Mouse (Mus musculus) midbrain, embryonic 11.5 days (tissue): ENCODE measurements around the gene Sprr2e. TPM values are rescaled to one million over a fixed set of nuclear protein-coding genes. Genes with fewer than 3 reads are reported as not detected.

Source experiments
- ATAC-seq: fragments of 200-750 bp; cut with Nextera tagmentation; 2 replicates; pipeline ENCODE4 v1.8.0; 2017; ENCODE audit warnings: moderate TSS enrichment, moderate library complexity; ENCODE audit not compliant: low FRiP score
- DNase-seq: peaks from one replicate; pipeline ENCODE4 v3.0.0; 2015; ENCODE audit warnings: low spot score; ENCODE audit errors: missing footprints
- H3K27ac ChIP-seq: fragments of 300-500 bp; sonication (generic); 2 replicates; pipeline ENCODE4 v1.5.1; 2014; ENCODE audit warnings: low read depth, low read length
- H3K27me3 ChIP-seq: fragments of 300-500 bp; sonication (generic); 2 replicates; pipeline ENCODE4 v1.6.1; 2014; ENCODE audit warnings: mild to moderate bottlenecking, low read length, moderate library complexity, mixed read lengths; ENCODE audit not compliant: control insufficient read depth, insufficient read depth
- H3K36me3 ChIP-seq: fragments of 300-500 bp; sonication (generic); 2 replicates; pipeline ENCODE4 v1.6.1; 2014; ENCODE audit warnings: mild to moderate bottlenecking, low read length, moderate library complexity, mixed read lengths; ENCODE audit not compliant: control insufficient read depth, insufficient read depth
- H3K4me1 ChIP-seq: fragments of 300-500 bp; sonication (generic); 2 replicates; pipeline ENCODE4 v1.6.1; 2014; ENCODE audit warnings: low read length; ENCODE audit not compliant: control insufficient read depth, insufficient read depth
- H3K4me2 ChIP-seq: fragments of 300-500 bp; sonication (generic); 2 replicates; pipeline ENCODE4 v1.6.1; 2014; ENCODE audit warnings: mild to moderate bottlenecking, moderate library complexity
- H3K4me3 ChIP-seq: fragments of 300-500 bp; sonication (generic); 2 replicates; pipeline ENCODE4 v1.5.1; 2014; ENCODE audit warnings: low read depth, low read length
- H3K9ac ChIP-seq: fragments of 300-500 bp; sonication (generic); 2 replicates; pipeline ENCODE4 v1.6.1; 2014; ENCODE audit warnings: low read length
- H3K9me3 ChIP-seq: fragments of 300-500 bp; sonication (generic); 2 replicates; pipeline ENCODE4 v1.6.1; 2016; ENCODE audit warnings: low read length; ENCODE audit not compliant: control insufficient read depth
- WGBS: fragments of 180-500 bp; shearing (Covaris S2); extraction: QIAGEN DNeasy Blood & Tissue Kit; methylation state at CpG from one replicate; pipeline ENCODE4 v1.1.7; 2014; 5-methylcytosine and 5-hydroxymethylcytosine counted together
- polyA plus RNA-seq: library from polyadenylated mRNA; unstranded; fragments of >200 nt; fragmentation: Nextera tagmentation; extraction: Ambion mirVana; gene quantifications from 2 replicates; pipeline ENCODE4 v1.2.1, GENCODE M21; 2014

Gene Sprr2e
- polyA plus RNA-seq, 1 experiment from 2014 or later: not detected

- Histone ChIP-seq H3K9ac (no peak overlapping the region), H3K9me3 (no peaks in the 10 kb centered on the region), H3K36me3 (no peaks in the 10 kb centered on the region), H3K4me1 (no peaks in the 10 kb centered on the region), H3K4me3 (no peak overlapping the region), H3K4me2 (no peak overlapping the region), H3K27me3 (no peaks in the 10 kb centered on the region), H3K27ac (no peak overlapping the region)
- ATAC-seq: no peak
- DNase-seq: no peak
- 48% methylated on average over 1 of the region's 1 CpGs for WGBS
Measured at GRCm38 (mm10) chr3:92394301-92394700, 42.4 kb downstream of the Sprr2e start.

Other genes with a start within 250 kb of the Sprr2e start
- not detected in 2 replicates for gene Prr9, start 228.2 kb upstream of the Sprr2e start, polyA plus RNA-seq
- gene Lelp1, start 209.4 kb upstream of the Sprr2e start, polyA plus RNA-seq: not detected in 2 replicates
- not detected in 2 replicates for gene Sprr2a1, start 136.3 kb upstream of the Sprr2e start, polyA plus RNA-seq
- gene Sprr2a2, start 136.2 kb upstream of the Sprr2e start, polyA plus RNA-seq: not detected in 2 replicates
- not detected in 2 replicates for gene Sprr2a3, start 66.7 kb upstream of the Sprr2e start, polyA plus RNA-seq
- not detected in 2 replicates for gene Sprr2b, start 35.5 kb upstream of the Sprr2e start, polyA plus RNA-seq
- not detected in 2 replicates for gene Sprr2d, start 13.0 kb upstream of the Sprr2e start, polyA plus RNA-seq
- gene Sprr2f, start 13.0 kb downstream of the Sprr2e start, polyA plus RNA-seq: not detected in 2 replicates
- not detected in 2 replicates for gene Sprr2h, start 33.5 kb downstream of the Sprr2e start, polyA plus RNA-seq
- not detected in 2 replicates for gene Sprr2i, start 55.8 kb downstream of the Sprr2e start, polyA plus RNA-seq
- gene Sprr2j-ps, start 65.9 kb downstream of the Sprr2e start, polyA plus RNA-seq: not detected in 2 replicates
- gene Gm9774, start 77.3 kb downstream of the Sprr2e start, polyA plus RNA-seq: 6.5 and 6.8 TPM in 2 replicates
- gene Sprr2k, start 80.4 kb downstream of the Sprr2e start, polyA plus RNA-seq: not detected in 2 replicates
- gene Sprr1b, start 86.6 kb downstream of the Sprr2e start, polyA plus RNA-seq: not detected in 2 replicates
- not detected in 2 replicates for gene Sprr3, start 106.6 kb downstream of the Sprr2e start, polyA plus RNA-seq
- gene Sprr1a, start 133.8 kb downstream of the Sprr2e start, polyA plus RNA-seq: not detected in 2 replicates
- not detected in 2 replicates for gene Sprr4, start 148.3 kb downstream of the Sprr2e start, polyA plus RNA-seq
- gene 2310046K23Rik, start 182.4 kb downstream of the Sprr2e start, polyA plus RNA-seq: not detected in 2 replicates
- gene Ivl, start 221.6 kb downstream of the Sprr2e start, polyA plus RNA-seq: not detected in 2 replicates
- gene Smcp, start 236.9 kb downstream of the Sprr2e start, polyA plus RNA-seq: not detected in 2 replicates